Mouse (Mus musculus) left cerebral cortex, postnatal 25 days (tissue): ENCODE results near the gene Rasgrp3. TPM values are rescaled to one million over a fixed set of nuclear protein-coding genes. Genes with fewer than 3 reads are reported as not detected.
A peak's percentile ranks its signal among the peaks of the same experiment; 100 is the strongest.

Experiments
- DNase-seq, 2 experiments: peaks; one replicate each; pipeline ENCODE4 v3.0.0; 2022; ENCODE audit warnings: low spot score in 2 of 2, mixed read lengths in 1 of 2
- intact Hi-C: fragments of 180-260 bp; cut with DNase I; formaldehyde crosslinking; loops from one replicate; pipeline ENCODE4 v1.15.1; 2025
- total RNA-seq, 2 experiments: library from RNA; stranded (reverse); gene quantifications; 2 replicates each; pipeline ENCODE4 v1.2.3; 2021

Rasgrp3 gene
- total RNA-seq, 2 experiments from 2014 or later = 10.4 to 10.9 TPM

- intact Hi-C loops = no loop called here
- DNase-seq = no peak
Observed at GRCm38 (mm10) chr17:75479663-75480062, 44.0 kb downstream of the Rasgrp3 start.

- intact Hi-C loops = no loop called here
- DNase-seq = no peak
Observed at GRCm38 (mm10) chr17:75480379-75480778, 44.7 kb downstream of the Rasgrp3 start.

- DNase-seq = no peak
- intact Hi-C loops = no loop called here
Observed at GRCm38 (mm10) chr17:75486205-75486604, 50.5 kb downstream of the Rasgrp3 start.

GRCm38 (mm10) chr17:75495213-75495612 is 59.5 kb downstream of the Rasgrp3 start:
- DNase-seq = no peak
- intact Hi-C loops = no loop called here

- peak in 1 of 2 experiments; percentile 42 for DNase-seq
- intact Hi-C loops = no loop called here
Observed at GRCm38 (mm10) chr17:75498241-75498651, 62.5 kb downstream of the Rasgrp3 start.

GRCm38 (mm10) chr17:75503031-75503430 is 67.3 kb downstream of the Rasgrp3 start:
- DNase-seq = no peak
- intact Hi-C loops = no loop called here

DNA sequence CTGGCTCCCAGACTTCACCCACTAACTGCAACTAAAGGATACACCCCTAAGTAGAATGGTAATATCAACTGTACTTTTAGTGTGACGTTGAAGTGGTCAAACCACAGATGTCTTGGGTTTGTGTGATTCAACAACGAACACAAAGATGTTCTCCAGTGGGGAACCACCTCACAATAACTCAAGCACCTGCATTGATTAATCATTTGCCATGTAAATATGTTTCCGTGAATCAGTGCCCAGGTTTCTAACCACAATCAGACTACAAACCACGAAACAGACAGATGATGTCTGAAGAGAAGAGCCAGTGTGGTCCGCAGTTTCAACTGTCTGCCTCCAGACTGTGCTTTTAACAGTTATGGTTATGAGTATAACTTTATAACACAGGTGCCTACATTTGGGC is 69.4 kb downstream of the Rasgrp3 start:
- DNase-seq = no peak
- intact Hi-C loops = no loop called here

DNA sequence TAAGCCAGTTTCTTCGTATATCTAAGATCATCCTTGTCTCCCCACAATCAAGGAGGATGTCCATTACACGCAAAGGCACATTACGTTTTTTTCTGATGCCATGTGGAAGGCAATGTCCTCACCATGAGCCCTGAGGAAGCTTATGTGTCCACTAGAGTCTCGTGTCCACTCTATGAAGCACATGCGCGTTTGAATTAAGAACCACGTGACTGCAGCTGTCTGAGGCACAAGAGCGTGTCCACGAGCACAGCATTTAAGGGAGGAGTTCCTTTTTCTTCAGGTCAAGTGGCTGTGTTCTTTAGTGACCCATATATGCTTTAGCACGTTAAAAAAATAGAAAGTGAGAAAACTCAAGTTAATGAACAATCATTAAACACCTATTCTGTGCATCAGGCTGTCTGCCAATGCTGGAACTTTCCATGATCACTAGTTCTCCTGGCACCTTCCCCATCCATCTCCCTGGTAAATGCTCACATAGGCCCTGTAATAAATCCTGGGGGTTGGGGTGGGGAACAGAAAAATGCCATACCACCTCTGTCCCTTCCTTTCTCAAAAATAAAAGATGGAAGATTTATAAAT is 70.5 kb downstream of the Rasgrp3 start:
- intact Hi-C loops = no loop called here
- no peak for DNase-seq

- intact Hi-C loops = no loop called here
- DNase-seq = no peak
Observed at GRCm38 (mm10) chr17:75506708-75507641, 71.3 kb downstream of the Rasgrp3 start.

GRCm38 (mm10) chr17:75509257-75509656 is 73.6 kb downstream of the Rasgrp3 start:
- intact Hi-C loops = no loop called here
- DNase-seq = no peak

DNA sequence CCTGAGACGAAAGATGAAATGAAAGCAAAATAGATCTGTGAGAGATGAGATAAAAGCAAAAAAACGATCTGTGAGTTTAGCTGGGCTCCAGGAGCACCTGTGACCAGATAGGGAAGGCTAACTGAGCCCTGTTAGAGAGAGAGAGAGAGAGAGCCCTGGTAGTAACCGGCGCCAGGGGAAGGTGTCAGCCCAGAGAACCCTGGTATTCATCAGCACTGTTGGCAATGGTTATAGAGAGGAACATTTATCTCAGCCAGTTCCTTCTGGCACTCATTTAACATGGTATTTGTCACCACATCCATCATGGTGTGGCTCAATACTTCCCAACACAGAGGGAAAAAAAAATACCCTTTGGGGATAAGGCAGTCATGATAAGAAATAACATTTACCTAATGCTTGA is 80.9 kb downstream of the Rasgrp3 start:
- intact Hi-C loops = no loop called here
- DNase-seq = no peak

GRCm38 (mm10) chr17:75518181-75518901 is 82.6 kb downstream of the Rasgrp3 start:
- no peak for DNase-seq

DNA sequence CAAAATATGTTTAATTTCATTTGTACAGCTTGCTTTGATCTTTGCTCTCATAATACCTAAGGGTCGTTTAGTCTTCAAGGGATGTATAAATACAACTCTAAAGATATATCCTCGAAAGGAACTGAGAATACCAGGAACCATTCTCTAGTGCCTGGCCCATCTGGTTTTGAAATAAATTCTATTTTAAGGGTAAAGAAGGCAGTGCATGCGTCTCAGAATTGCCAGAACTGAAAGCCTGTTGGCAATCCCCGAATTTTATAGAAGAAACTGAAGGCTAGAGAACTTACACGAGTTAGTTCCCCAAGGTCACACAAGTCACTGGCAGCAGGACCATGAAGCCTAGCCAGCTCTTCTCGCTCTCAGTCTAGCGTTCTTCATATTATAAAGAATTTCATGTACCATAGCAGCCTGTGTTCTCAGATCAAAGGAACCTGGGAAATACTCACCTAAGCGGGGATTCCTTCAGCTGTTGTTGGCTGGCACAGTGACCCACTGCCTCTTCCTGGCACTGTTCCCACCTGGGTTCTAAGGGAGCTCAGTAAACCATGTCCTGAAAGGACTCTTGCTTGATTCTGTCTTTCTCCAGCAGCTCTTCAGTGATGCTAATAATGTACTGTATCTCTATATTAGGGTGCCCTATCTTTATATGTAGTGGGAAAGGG is 83.7 kb downstream of the Rasgrp3 start:
- peak in 1 of 2 experiments; percentile 62 for DNase-seq
- intact Hi-C loops = no loop called here

More at GRCm38 (mm10) chr17:75518181-75518901, 82.6 kb downstream of the Rasgrp3 start:
- intact Hi-C loops = no loop called here

GRCm38 (mm10) chr17:75521236-75521842 is 85.6 kb downstream of the Rasgrp3 start:
- intact Hi-C loops = loop anchor here (5.0 to 10.0 kb wide), 2 partner anchors 54 to 707 kb away; no protein-coding TSS in a partner anchor
- no peak for DNase-seq

GRCm38 (mm10) chr17:75522347-75523065 is 86.8 kb downstream of the Rasgrp3 start:
- intact Hi-C loops = loop anchor here (5.0 to 10.0 kb wide), 2 partner anchors 55 to 708 kb away; no protein-coding TSS in a partner anchor

DNA sequence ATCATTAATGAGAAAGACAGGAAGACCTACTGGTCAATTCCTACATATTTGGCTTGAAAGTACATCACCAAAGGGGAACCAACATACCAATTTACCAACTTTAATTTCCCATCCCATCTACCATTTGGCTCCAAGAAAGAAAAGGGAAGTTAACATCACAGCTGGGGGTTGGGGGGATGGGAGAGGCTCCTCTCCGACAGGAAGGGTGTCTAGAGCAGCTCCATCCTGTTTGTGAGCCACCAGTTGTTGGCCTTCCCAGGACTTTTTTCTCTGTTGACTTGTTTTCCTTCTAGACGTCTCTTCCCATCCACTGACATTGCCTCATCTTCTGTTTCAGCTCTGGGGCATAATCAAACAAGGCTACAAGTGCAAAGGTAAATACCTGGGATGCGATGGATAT is 88.1 kb downstream of the Rasgrp3 start:
- no peak for DNase-seq
- intact Hi-C loops = loop anchor here (5.0 to 10.0 kb wide), 2 partner anchors 57 to 709 kb away; no protein-coding TSS in a partner anchor

More at GRCm38 (mm10) chr17:75522347-75523065, 86.8 kb downstream of the Rasgrp3 start:
- DNase-seq = no peak

DNA sequence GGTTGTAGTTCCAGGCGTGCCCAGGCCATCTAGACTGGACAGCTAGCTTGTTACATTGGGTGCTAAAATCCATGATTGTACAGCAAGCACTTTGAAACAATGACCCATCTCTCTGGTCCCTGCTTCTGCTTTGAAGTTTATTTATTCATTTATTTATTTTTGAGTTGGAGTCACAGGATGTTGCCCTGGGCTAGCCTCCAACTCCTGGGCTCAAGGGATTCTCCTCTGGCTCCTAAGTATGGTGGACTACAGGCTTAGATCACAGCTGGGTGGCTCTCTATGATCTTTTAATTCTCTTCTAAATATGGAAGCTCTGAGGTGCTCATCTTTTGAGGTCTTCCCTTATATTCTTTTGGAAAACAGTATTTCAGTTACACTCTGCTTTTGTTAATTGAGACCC is 90.7 kb downstream of the Rasgrp3 start:
- intact Hi-C loops = loop anchor here (10.0 kb wide), 1 partner anchor 712 kb away; no protein-coding TSS in a partner anchor
- DNase-seq = no peak

GRCm38 (mm10) chr17:75529222-75529935 is 93.7 kb downstream of the Rasgrp3 start:
- intact Hi-C loops = loop anchor here (10.0 kb wide), 1 partner anchor 715 kb away; no protein-coding TSS in a partner anchor
- DNase-seq = no peak
